Mouse (Mus musculus) adrenal gland, postnatal 36 days (tissue): ENCODE results near the gene Akap6. TPM values are rescaled to one million over a fixed set of nuclear protein-coding genes. Genes with fewer than 3 reads are reported as not detected.
A peak's percentile ranks its signal among the peaks of the same experiment; 100 is the strongest.

ENCODE experiments used
- DNase-seq, 2 experiments: peaks; one replicate each; pipeline ENCODE4 v3.0.0; 2021; ENCODE audit warnings: mixed read lengths in 1 of 2
- total RNA-seq, 2 experiments: library from RNA; stranded (reverse); gene quantifications; 2 replicates each; pipeline ENCODE4 v1.2.3; 2021

Akap6 gene
- total RNA-seq, 2 experiments from 2014 or later = 2.1 TPM

DNA sequence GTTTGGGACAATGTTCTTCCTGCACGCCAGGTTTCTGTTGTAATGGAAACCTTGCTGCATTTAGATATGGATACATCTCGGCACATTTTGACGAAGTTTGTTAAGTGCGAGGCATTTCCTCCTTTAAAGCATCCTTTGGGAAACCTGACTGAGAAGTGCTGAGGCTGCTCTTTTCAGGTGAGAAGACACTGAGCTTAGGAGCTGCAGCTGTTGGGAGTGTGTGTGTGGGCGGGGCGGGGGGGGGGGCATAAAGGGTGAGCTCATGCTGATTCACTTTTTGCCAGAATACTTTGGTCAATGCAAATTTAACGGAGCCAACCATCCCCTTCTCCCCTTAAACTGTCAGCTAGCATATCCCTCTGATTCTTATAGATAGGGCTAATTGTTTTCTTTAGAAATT is 81.9 kb downstream of the Akap6 start:
- no peak for DNase-seq

DNA sequence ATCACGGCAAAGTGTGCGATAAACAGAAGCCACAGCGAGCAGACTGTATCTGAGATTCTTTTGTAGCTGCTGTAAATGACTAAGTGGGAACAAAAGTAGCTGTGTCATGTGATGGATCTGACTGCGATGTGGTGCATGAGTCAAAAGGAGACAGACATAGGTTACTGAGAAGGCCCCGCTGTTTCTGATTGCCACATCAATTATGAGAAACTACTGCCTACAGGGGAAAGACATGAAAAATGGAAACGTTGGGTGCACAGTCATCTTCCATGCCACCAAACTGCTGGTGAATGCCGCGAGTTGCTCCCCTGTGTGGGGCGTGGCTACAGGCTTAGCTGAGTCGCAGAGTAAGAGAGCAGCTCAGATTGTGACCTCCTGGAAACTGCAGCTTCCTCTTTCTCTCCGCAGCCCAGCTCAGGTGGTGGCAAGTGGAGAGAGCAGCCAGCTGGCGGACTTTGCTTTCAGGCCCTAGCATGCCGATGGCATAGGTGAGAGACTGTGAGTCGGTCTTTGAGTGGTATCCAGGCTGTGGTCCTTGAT is 83.8 kb downstream of the Akap6 start:
- DNase-seq = peak; percentile 51 to 52

DNA sequence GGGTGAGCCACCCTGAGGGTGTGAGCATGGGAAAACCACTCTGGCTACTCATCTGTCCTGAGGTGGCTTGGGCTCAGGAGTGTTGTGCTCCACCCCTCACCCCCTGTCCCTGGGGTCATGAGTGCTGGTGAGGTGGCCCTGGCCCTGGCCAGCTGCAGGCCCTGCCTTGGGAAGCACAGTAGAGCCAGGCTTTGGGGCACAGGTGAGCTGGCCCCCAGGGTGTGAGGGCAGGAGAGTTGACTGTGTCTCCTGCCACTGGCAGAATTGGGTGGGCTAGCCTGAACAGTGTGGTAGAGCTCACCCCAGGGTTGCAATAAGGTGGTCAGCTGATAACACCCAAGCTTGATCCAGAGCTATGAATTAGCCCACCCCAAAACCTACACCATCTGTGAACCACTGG is 86.0 kb downstream of the Akap6 start:
- DNase-seq = no peak

DNA sequence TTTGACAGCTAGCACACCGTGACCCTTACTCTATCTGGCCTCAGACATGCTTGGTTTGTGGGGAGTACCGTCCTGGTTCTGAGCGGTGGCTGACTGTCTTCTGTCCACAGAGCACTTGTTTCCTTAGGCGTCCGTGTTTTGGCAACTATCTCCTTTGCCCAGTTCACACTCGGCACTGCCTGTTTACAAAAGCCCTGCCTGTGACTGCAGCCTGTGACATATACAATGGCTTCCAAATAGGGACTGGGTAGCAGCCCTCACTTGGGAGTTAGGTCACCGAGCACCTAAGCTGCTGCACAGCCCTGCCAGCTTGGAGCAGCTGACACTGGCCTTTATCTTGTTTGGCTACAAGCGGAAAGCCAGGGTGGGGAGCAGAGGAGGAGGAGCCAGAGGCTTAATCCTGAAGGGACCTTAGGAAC is 91.2 kb downstream of the Akap6 start:
- peak in 1 of 2 experiments; percentile 14 for DNase-seq

DNA sequence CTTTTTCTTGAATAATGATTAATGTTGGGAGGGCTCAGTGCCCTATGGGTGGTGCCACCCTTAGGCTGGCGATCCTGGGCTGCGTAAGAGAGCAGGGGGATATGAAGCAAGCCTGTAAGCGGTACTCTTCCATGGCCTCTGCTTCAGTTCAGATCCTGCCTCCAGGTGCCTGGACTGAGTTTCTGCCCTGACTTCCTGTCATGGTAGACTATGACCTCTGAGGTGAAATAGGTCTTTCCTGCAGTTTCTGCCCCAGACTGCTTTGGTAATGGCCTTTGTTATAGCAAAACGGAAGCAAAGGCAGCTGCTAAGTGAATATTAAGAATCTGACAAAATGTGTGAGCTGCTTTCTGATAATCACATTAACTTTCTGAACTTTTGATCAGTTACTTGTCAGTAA is 94.9 kb downstream of the Akap6 start:
- DNase-seq = no peak

DNA sequence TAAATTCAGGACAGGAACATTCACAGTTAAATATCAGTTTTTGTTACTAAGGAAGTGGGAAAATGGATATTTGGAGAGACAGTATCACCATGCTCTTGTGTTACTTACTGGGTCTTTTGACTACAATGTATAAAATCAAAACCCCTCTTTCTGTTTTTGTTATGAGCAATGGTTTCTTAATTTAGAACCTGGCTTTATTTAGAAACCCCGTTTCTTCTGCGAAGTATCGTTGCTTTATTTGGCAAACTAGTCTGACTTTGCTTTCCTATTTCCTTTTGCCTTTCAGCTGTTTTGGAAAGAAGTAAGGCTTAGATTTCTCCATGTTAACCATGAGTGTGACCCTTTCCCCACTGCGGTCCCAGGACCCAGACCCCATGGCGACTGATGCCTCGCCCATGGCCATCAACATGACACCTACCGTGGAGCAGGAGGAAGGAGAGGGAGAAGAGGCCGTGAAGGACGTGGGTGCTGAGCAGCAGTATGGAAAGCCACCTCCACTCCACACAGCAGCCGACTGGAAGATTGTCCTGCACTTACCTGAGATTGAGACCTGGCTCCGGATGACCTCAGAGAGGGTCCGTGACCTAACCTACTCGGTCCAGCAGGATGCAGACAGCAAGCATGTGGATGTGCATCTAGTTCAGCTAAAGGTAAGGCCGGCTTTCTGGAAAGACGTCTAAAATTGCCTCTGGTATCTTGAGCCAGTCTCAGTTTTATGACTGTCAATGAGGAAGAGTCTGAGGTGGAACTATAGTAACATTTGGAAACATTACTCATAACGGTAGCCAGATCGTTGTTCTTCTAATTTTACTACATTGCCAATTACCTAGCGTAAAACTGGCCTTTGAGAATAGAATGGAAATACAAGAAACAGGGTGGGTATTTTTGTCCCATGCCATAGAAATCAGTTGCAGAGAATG is 96.6 kb downstream of the Akap6 start:
- DNase-seq = no peak

DNA sequence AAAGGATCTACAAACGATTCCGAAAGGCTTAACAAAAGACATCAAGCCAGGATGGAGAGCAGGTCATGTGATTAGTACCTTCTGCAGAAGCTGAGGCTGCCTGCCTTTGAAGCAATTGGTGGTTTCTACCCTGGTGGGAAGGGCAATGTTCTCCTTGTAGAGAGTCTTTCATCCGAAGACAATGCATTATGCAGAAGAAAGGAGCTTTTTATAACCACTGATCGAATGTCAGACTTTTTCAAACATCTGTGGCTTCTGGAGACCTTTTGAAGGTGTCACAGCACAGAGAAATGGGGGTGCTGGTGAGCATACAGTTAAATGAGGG is 97.2 kb downstream of the Akap6 start:
- DNase-seq = no peak

DNA sequence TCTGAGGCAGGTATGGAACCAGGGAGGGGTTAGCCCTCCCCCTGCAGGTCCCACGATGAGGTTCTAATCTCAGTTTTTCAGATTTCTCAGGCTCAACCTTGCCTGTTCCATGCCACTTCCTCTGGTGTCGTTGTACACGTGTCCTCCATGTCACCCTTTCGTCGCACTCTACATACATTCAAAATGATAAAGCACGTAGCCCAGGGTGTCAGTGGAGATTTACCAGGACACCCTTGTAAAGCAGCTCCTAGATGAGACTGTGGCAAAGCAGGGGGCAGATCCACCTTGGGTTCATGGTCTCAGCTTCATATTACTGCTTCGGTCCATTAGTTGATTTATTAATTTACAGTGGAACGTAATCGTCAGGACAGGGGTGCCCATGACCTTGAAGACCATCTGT is 100.5 kb downstream of the Akap6 start:
- DNase-seq = no peak

DNA sequence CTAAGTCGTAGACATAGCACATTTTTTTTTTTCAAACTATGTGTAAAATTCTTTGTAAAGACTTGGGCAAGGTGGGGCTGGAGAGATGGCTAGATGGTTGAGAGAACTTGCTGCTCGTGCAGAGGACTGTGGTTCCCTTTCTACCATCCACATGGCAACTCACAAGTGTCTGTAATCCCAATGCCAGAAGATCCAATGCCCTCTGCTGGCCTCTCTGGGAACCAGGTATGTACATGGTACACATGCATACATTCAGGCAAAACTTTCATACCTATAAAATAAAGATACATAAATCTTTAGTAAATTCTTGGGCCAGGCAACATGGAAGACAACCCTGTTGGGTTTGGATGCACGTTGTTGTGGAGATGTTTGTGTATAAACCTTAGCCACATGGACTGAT is 107.1 kb downstream of the Akap6 start:
- DNase-seq = no peak

DNA sequence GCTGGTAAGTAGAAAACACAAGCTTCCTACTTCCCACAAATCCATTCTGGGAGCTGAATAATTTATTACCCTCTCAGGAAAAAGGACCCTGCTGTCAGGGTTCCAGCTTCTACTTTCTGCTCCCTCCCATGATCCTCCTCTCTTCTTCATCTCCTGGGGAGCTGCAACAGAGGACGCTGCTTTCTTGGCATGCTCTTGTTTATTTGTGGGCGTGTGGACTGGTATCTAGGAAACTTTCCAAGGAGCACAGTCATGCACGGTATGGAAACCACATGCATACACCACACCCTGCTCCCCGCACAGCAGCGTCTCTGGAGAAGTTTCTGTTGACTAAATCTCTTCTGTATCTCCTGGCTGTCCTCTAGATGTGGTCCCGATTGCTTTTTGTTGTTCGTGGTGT is 119.4 kb downstream of the Akap6 start:
- no peak for DNase-seq

DNA sequence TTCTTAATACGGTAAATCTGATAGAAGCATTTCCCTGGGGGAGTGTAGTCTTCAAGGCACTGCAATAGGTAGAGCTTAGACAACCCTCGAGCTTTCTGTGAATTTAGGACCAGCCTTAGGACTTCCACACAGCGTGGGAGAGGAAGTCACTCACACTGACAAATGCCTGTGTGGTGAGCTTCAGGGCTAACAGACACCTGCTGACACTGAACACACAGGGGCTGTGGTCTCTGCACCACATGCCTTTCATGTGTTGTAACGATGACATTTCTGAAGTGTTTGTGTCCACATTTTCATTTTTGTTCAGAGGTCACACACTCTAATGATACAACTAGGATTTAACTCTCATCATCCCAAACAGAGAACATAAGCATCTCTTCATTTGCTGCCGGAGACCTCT is 125.6 kb downstream of the Akap6 start:
- no peak for DNase-seq

DNA sequence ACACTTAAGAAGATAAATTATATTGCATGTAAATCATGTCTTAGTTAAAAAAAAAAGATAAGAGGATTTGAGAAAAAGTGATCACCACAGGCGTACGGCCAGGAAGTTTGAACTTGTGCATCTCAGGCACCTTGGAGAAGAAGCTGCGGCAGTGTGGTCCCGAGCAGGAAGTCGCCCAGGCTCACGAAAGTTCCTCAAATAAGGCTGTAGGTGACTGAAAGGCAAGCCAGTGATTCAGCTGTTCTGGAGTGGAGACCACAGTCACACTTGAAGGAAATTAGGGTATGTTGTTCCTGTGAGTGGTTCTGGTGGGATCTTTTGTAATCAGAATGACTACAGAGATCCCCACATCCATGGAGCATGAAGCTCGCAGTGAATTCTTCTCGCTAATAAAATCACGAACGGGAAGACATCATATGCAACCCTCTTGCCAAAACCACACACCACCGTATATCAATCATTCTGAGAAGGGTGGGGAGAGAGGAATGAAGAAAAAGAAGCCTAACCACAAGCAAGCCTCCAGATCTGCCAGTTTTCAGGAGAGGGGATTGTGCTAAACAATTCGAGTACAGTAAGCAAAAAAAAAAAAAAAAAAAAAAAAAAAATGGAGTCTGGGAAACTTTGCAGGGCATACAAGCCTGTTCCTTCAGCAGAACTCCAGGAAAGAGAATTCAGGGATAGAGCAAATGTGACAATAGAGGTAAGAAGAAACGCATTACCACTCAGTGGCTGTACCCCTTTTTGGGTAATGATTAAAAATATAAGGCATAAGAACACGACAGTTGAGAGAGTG is 130.0 kb downstream of the Akap6 start:
- no peak for DNase-seq

DNA sequence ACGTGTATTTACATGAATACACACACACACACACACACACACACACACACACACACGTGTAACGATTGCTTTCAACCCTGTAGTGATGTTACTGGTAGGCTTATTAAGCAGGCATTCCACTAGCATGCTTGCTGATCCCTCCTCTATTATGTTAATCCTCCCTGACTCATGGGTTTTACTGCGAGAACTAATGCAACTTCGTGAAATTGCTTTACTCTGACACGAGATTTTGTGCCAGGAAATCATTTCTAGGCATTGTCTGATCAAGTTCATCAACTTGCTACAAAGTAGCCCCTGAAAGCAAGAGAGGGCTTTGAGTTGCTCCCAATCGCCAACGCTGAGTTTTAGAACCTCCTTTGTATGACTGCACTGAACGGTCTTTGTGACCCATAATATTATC is 132.6 kb downstream of the Akap6 start:
- no peak for DNase-seq

DNA sequence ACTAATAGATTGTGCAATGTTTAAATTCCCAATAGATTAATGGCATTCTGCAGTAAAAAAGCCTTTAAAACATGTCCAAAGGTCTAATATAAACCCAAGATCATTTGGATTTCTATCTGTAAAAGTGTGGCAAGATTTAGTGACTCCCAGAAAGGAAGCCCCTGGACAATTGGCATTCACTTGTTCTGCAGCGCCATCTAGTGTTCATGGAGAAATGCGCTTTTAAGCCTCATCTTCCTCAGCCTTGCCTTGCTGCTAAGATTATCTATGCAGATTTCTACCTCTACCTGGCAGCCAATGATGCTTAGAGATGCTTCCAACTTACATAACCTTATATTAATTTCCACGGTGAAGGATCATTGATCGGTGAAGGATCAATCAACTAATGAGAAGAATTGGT is 133.0 kb downstream of the Akap6 start:
- peak; percentile 49 to 66 for DNase-seq

DNA sequence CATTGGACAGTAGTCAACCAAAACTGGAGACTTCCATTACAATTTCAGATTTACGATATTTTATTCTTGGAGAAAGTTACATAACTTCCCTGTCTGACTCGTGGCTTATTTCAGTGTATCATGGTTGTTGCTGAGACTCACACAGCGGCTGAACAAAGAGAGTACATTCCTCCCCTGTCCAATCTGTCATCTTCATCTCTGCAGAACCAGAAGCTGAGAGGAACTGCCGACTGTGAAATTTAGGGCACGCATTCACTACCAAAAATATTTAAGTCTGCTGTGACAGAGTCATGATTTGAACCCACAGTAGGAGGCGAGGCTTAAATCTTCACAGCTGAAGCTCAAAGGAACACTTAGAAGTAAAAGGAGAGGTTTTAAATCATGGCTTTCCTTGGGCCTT is 134.0 kb downstream of the Akap6 start:
- DNase-seq = no peak

DNA sequence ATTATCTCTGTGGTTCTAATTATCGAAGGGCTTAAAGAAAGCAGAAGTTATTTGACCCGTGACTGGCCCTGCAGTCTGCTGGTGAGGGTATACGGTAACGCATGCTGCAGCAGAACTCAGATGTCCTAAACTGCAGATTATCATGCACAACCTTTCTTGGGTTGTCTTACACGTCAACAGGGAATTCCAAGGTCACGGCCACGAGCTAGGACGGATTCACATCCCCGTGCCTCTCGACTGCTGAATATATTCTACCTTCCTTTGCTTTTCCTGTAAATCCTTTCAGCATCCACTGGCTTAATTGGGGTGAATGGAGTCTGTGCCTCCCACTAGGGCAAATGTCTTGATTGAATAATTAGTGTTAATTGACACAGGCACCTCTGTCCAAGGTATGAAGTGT is 134.9 kb downstream of the Akap6 start:
- DNase-seq = no peak

DNA sequence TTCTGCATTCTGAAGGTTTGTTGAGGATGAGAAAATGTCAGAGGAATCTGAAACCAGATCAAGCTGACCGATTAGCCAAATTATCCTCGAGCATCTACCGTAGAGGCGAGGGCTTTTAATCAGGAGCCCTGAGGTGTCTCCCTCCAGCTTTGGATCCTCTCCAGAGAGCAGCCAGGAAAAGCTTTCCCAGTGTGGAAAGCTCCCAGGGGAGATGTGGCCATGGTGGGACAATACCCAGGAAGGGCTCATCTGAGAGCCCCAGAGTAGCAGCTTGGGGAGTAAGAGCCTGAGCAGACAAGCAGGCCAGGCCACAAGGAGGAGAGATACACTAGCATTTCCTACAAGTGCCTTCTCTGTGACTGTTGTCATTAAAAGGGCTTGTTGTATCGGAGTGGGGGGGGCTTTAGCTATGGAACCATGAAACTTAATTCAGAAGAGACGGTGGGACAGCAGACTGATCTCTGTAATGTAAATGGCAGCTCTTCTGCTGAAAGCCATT is 135.6 kb downstream of the Akap6 start:
- no peak for DNase-seq

DNA sequence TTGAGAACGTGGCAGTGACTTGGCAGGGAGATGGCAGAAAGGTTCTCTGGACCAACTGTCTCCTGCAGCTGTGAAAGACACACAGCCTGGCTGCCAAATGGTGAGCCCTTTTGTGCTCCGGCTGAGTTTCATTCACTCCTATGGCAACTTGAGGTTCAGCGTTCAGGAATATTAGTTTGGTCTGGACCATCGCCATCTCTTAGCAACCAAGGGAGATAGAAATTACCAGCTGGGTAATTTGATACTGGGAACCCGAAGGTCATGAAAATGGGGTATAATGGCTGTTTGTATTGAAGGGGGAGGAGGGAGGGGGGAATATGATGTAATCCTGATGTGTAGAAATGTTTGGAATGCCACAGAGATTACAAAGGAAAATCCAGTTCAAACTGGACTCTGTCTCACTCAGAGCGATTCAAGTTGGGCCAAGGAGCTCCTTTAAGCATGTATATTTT is 136.1 kb downstream of the Akap6 start:
- peak in 1 of 2 experiments; percentile 7 for DNase-seq

DNA sequence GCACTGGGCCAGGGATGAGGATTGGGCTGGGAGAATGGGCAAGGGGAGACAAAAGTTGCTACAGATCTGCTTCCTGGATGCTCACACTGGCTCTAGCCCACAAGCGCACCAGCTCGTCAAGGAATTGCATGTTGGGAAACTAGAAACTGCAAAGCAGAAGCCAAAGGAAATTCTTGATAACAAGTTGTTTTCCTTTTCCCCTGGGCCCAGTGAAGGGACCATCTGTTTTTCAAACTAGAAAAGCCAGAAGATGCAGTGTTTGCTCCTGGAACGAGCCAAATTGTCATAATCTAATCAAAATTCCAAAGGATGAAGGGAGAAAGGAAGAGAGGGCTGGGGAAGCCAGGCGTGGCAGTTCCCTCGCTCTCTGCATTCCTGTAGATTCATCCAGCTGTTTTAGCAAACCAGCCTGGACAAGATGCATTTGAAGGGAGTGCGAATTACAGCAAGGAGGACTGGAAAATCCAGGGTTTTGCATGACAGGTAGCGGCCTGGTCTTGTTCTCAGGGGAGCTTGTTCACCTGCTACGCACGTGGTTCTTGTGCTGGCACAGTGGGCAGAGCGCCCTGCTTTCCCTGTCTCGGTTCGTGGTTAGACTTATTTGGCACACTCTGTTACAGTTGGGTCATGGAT is 136.8 kb downstream of the Akap6 start:
- no peak for DNase-seq

DNA sequence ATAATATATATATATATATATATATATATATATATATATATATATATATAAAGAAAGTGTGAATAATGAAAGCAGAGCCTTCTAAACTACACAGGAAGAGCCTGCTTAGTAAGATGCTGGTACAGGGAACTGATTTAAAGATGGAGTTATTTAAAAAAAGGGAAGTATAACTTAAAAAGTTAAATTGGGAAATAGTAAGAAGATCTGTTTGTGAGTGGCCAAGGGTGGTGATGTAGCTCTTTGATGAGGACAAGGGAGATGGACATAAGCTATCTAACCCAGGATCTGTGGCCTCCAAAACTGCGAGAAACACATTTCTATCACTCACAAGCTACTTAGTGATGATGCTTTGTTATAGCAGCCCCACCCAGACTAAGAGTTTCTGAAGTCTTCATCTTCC is 146.8 kb downstream of the Akap6 start:
- DNase-seq = no peak

DNA sequence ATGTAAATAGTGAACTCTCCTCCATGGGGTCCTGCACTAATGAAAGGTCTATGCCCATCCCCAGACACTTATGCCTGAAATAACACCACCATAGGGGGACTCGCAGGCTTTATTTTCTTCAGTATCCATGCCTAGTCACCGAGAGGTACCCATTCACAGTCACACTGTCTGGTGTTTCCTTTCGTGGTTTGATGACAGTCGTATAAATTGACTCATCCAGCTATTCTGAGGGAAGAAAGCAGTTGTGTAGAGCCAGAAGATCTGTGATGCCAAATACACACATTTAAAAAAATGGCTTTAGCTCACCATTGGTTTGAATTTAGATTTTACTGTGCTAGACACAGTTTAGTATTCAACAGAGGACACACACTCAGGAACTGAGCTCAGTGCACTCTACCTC is 147.8 kb downstream of the Akap6 start:
- no peak for DNase-seq

DNA sequence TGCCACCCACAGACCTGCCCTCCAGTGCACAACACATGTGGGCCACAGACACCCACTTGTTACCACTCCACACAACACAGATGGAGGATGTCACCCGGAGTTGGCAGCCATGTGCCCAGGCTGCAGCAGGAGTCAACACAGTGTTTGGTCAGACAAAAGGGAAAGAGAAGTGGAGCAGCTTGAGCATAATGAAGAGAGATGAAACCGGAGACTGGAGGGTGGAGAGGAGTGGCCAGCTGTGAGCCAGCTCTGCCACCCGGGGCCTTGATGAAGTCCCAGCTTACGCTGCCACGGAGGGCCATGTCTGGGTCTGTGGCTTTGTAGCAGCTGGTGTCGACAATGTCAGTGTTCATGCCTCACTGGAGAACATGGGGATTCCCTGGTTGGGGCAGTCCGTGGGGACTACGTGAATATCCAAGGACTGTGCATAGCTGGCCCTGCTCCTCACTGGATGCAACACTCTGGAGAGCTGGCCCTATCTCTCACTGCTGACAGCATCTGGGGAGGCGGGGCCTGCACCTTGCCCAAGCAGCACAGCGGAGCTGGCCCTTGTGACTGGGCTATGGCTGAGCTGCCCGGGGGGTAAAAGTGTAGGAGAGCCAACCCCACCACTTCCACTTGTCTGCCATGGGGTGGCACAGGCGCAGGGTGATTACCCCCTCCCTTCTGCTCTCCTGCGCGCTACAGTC is 148.8 kb downstream of the Akap6 start:
- peak; percentile 49 to 50 for DNase-seq
